Mouse (Mus musculus): ENCODE measurements around the gene Fam3a. TPM values are rescaled to one million over a fixed set of nuclear protein-coding genes. Genes with fewer than 3 reads are reported as not detected.
A peak's percentile ranks its signal among the peaks of the same experiment; 100 is the strongest.
"Not testable (repeated sequence)": the region's sequence is repeated elsewhere in the genome, so short reads cannot be mapped to it uniquely, and the experiment has no call there.

The Fam3a gene
- total RNA-seq (2022): 10 to 100 TPM; 18.1 to 27.3 (median 21.7) TPM

DNA sequence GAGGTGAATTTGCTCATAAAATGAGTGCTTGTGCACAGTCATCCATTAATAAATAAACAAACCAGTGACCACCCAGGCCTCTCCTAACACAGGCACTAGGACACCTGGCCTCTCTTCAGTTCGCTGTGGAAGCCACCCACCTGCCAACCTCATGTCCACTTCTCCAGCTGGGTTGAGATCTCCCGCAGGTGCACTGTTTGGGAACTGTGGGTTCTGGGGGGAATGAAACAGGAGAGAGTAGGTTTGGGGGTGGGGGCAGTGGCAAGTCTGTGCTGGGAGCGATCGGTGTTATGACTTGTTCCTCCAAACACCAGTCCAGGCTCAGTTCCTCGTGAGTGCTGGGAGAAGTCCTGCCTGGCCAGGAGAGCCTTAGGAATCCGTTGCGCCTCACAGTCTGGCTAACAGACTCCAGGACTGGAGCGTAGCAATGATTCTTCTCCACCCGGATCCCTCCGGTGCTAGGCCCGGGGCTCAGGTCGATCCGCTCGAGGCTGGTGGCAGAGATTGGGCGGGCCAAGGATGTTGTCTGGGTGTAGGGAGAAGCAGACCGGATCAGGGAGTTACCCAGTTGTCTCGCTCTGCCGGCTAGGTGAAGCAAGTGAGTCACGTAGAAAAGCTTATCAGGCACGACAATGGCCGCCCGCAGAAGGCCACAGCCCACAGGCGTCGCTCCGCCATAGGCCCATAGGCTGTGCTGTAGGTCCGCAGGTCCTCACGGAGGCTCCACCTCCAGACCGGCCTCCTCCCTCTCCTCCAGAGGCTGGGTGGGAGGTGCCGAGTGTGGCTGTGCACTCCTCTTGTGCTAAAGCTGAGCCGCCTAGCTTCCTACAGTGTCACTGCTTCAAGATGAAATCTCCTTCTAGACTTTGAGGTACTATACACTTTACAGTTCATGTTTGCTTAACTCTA, at the start of gene Fam3a, which contains the start of gene Ikbkg:
Gene Fam3a, minus strand, starts transcription at position 738 of the 909 bp plus-strand sequence.
Gene Ikbkg, plus strand, starts transcription at position 756 of the 909 bp plus-strand sequence.
- peak; percentile 63 to 81 for DNase-seq (ENCODE audit: low spot score in 2 of 2)

DNA sequence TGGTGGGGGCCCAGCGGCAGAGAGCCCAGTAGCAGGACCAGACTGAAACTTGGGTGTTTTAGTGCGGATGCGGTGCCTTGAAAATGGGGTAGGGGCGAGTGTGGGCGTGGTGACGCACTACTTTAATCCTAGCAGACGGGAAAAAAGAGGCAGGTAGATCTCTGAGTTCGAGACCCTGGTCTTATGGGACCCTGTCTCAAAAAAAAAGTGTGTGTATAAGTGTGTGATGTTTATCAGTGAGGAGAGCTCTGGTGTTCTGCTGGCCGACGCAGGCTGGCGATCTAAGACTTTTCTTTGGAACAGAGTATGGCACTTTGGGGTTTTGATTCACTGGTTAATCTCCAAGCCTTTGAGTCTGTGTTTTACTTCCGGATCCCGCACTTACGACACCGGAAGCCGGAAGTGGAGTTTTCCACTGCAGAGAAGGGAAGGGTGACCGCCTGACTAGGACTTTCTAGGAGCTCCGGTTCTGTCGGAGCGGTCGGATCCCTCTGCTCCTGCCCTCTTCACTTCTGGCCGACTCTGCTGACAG, 36.3 kb upstream of the Fam3a start:
- peak; percentile 58 to 70 for DNase-seq (ENCODE audit: low spot score in 2 of 2)

GRCm38 (mm10) chrX:74428826-74429276, 35.8 kb upstream of the Fam3a start, which contains the start of gene G6pdx:
Gene G6pdx, minus strand, starts transcription at chrX:74429194.
- peak; percentile 80 for DNase-seq (ENCODE audit: low spot score in 2 of 2)

- no peak for DNase-seq (ENCODE audit: low spot score in 2 of 2)
Measured at GRCm38 (mm10) chrX:74428146-74428825, 35.2 kb upstream of the Fam3a start.

DNA sequence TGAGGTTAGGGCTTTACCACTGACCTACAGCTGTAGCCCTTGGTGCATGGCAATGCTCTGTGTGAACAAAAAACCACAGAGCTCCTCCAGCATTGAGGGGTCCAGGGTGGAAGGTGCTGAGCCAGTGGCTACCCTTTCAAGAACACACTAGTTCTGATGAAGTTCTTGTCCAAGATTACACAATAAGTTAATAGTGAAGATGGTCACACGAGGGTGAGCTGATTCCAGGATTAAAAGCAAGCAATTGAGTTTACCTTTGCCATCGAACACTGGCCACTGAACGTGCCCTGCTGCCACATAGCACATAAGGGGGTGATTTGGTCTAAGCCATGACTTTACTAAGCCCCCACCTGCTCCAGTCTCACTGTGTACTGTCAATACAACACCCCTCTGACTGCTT, 34.0 kb upstream of the Fam3a start:
- no peak for DNase-seq (ENCODE audit: low spot score in 2 of 2)

- no peak for DNase-seq (ENCODE audit: low spot score in 2 of 2)
Measured at GRCm38 (mm10) chrX:74426256-74426655, 33.2 kb upstream of the Fam3a start.

- no peak for DNase-seq (ENCODE audit: low spot score in 2 of 2)
Measured at GRCm38 (mm10) chrX:74425195-74425594, 32.1 kb upstream of the Fam3a start.

DNA sequence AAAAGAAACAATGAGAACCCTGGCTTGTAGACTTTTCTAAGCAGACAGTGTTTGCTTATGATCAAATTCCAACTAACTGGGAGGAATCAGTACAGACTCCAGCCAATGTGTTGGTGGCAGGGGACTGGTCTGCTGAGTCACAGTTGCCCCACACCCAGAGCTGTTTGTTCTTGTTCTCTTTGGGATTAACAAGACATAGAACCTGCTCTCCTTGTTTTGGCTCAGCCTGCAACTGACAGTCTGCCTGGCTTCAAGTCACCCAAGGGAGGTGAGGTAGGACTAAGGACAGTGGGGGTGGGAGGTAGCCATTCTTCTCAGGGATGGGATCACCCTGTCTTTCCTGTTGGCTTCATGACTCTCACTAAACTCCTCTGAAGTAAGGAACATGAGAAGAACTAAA, 31.4 kb upstream of the Fam3a start:
- no peak for DNase-seq (ENCODE audit: low spot score in 2 of 2)

DNA sequence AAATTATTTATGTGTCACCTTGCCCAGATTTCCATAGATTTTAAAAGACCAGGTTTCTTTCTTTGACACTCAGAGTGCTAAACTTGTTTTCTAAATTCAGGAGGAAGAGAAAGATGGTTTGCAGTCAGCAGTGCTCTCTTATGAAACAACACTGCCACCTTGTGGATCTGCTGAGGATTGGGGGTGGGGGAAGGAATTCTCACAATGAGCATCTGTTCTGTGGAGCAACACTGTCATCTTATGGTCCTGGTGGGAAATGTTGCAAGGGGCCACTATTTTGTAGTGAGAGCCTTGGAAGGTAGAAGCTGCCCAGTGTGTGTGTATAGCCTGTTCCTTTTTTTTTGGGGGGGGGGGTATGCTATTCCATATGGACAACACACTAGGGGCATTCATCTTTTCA, 20.3 kb upstream of the Fam3a start:
- peak; percentile 58 to 63 for DNase-seq (ENCODE audit: low spot score in 2 of 2)

DNA sequence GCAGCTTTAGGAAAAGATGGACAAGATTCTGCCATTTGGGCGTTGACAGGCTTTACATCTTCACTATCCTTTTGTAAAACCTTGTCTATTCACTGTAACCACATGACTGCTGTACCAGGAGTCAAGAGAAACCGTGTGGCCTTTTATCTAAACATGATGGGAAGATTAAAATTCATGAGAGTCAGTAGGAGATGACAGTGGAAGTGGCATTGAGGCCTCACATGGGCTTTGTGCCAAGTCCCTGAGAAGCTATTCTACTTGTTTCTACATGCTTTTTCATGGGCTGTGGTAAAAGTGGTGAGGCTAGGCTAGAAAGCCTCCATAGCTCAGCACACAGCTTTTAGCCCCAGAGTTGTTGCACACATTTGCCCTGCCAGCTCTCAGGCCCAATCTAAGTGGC, 15.3 kb upstream of the Fam3a start:
- no peak for DNase-seq (ENCODE audit: low spot score in 2 of 2)

DNA sequence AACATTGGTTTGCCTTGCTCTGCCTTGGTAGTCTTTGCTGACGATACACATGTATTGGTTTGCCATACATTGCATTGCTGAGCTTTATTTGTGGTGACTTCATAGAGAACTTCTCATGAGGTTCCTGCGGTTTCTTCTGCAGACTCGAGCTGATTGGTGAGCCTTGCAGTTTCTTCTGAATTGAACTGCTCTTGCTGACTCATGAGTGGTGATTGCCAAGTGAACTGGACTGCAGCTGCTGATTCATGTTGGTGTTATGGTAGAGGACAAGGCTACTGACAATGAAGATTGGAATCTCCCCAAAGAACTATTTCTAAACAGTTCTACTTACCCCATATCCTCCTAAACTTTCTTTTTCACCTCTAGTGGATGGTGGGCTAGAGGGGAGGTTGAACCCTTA, 7.1 kb upstream of the Fam3a start:
- DNase-seq (ENCODE audit: low spot score in 2 of 2): no peak

GRCm38 (mm10) chrX:74388153-74388552, 4.9 kb downstream of the Fam3a start:
- no peak for DNase-seq (ENCODE audit: low spot score in 2 of 2)

DNA sequence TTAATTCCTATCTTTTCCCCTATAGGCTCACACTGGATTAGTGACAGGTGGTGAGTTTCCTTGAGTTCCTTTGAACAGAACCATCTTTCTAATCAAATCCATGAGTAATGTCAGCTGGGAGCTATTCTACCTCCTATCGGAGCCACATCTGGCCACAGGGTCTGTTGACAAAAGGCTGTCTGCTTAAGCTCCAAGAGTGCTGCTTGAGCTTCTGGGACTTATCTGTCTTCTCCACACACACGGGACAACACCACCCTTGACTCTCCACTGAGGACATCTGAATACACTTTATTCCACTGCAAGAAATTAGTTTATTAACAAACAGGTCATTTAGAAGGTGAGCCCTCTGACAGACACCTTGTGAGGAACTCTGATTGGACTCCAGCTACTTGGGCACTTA, 8.6 kb downstream of the Fam3a start:
- DNase-seq (ENCODE audit: low spot score in 2 of 2): no peak

GRCm38 (mm10) chrX:74372888-74373549, 20.1 kb downstream of the Fam3a start, which contains the start of the genes Ubl4a and Slc10a3:
Gene Ubl4a, minus strand, starts transcription at chrX:74373218.
Gene Slc10a3, minus strand, starts transcription at chrX:74373349.
- peak; percentile 69 to 82 for DNase-seq (ENCODE audit: low spot score in 2 of 2)

DNA sequence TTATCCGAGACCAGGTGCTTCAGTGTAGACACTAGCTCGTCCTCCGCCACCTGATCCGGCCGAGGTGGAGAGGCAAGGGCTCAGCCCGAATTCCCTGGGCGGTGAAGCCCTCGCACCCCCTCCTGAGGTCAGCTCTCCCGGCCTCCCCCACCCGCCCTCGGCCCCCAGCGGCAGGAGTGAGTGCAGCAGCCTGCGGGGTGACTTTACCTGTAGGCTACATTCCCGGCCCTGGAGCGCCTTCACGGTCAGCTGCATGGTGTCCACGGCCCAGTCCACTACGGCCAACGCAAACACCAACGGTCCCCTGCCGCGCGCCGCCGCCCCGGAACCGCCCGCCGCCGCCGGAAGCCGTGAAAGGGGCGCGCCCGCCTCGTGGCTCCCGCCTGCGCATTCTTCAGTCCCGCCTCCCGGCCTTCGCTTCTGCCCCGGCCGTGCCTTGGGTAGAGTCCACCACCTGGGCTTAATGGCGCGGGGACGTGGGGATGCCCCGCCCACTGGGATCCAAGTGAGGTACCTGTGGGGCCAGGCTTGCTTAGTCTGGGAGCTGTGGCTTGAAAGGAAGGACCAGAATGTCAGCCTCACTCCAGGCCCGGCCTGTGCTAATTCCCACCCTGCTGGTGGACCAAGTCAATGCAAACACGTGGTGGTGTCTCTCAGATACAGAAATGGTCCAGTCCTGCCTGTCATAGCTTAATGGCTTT, 24.7 kb downstream of the Fam3a start:
- DNase-seq (ENCODE audit: low spot score in 2 of 2): peak in 1 of 2 experiments; percentile 39

DNA sequence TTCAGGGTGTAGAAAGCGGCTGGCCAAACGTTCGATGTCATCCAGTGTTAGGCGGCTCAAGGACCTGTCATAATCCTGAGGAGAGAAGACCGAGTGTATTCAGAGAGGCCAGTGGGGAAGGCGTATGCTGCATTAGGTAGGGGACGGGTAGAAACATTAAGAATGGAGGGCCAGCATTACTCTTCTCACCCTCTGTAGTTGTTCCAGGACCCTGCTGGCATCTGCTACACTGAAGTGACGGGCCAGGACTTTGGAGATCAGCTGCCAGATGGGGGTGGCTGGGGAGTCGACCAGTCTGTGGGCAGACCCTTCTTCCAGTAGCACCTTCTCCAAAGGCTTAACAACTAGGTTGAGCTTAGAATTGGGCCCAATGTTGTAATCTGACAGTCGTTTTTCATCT, 25.6 kb downstream of the Fam3a start:
- DNase-seq (ENCODE audit: low spot score in 2 of 2): no peak

- DNase-seq (ENCODE audit: low spot score in 2 of 2): no peak
Measured at GRCm38 (mm10) chrX:74359171-74359570, 33.9 kb downstream of the Fam3a start.

GRCm38 (mm10) chrX:74357069-74357468, 36.0 kb downstream of the Fam3a start:
- DNase-seq (ENCODE audit: low spot score in 2 of 2): not testable (repeated sequence)

GRCm38 (mm10) chrX:74353467-74353770, 39.7 kb downstream of the Fam3a start, which contains the start of gene Lage3:
Gene Lage3, minus strand, starts transcription at chrX:74353618.
- DNase-seq (ENCODE audit: low spot score in 2 of 2): peak; percentile 67 to 68

DNA sequence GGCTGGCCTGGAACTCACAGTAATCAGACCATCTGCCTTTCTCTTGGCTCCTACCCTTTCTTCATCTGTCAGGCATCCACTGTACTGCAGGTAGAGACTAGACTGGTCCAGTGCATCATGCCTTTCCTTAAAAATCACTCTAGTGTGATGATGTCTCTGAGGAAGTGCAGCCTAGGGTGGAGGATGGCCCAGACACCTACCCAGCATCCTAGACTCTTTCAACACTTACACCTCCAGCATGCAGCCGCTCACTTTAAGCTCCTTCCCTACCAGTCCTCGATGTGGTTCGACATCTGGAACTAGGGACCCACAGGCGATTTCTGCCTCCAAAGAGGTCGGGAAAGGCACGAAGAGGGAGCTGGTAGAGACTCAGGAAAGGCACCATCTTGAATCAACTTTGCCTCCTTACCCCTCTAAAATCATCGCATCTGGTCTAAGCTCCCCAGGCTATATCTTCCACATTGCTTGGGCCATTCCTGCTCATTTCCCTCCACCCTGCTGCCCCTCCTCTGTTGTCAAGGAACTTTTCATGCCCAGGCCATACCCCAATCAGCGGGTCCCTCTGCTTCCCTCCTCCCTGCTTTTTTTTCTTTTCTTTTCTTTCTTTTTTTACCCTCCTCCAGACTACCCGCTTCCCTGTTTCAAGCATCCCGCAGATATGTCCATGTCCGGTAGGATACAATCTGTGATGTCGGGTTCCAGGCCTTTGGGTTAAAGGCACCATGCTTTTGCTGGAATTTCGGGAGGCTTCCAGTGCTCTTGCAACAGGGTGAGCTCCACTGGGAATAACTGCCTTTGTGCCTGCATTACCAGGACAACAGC, 40.2 kb downstream of the Fam3a start:
- no peak for DNase-seq (ENCODE audit: low spot score in 2 of 2)
